Mouse (Mus musculus) limb, embryonic 11.5 days (tissue): Measurements from ENCODE around the gene Gm28047. TPM values are rescaled to one million over a fixed set of nuclear protein-coding genes. Genes with fewer than 3 reads are reported as not detected.

Experiments used
- microRNA counts: library from miRNA; unstranded; fragments of <30 nt; microRNA quantifications from one replicate; lab custom pipeline; 2016
- microRNA-seq: library from miRNA; unstranded; fragments of <30 nt; microRNA quantifications from one replicate; pipeline ENCODE4, GENCODE M21; 2016
- polyA plus RNA-seq: library from polyadenylated mRNA; unstranded; fragments of >200 nt; fragmentation: Nextera tagmentation; extraction: Ambion mirVana; gene quantifications from 2 replicates; pipeline ENCODE4 v1.2.1, GENCODE M21; 2014

Gm28047 gene
- polyA plus RNA-seq, 1 experiment from 2014 or later = not detected

MicroRNAs encoded within 50 kb of the gene (microRNA counts, 519-probe panel; counts per million panel counts)
- not detected for microRNA mmu-miR-688 (lab: Ali Mortazavi, UCI)

Small RNAs within 50 kb of the gene (microRNA-seq; reads per million reads assigned to microRNA genes)
- not detected for gene Mir688

Other genes with a start within 250 kb of the Gm28047 start
- 11.8 and 13.3 TPM in 2 replicates for gene Sp1, start 218.9 kb downstream of the Gm28047 start, polyA plus RNA-seq
- not detected in 2 replicates for gene Amhr2, start 179.7 kb downstream of the Gm28047 start, polyA plus RNA-seq
- 79.5 and 80.9 TPM in 2 replicates for gene Prr13, start 166.0 kb downstream of the Gm28047 start, polyA plus RNA-seq
- 284 and 287 TPM in 2 replicates for gene Pcbp2, start 154.5 kb downstream of the Gm28047 start, polyA plus RNA-seq
- gene Gm10337, start 121.3 kb downstream of the Gm28047 start, polyA plus RNA-seq = 6.1 TPM in 1 of 2 replicates, not detected in the other
- gene Map3k12, start 108.0 kb downstream of the Gm28047 start, polyA plus RNA-seq = 14.3 and 18.2 TPM in 2 replicates
- 109 and 110 TPM in 2 replicates for gene Tarbp2, start 106.9 kb downstream of the Gm28047 start, polyA plus RNA-seq
- 1.6 and 2.2 TPM in 2 replicates for gene Npff, start 100.1 kb downstream of the Gm28047 start, polyA plus RNA-seq
- gene Atf7, start 397 bp upstream of the Gm28047 start, polyA plus RNA-seq = 19.7 and 22.4 TPM in 2 replicates
- gene Atp5g2, start 47.3 kb upstream of the Gm28047 start, polyA plus RNA-seq = 63.9 and 73.3 TPM in 2 replicates
- 34.4 and 36.4 TPM in 2 replicates for gene Calcoco1, start 97.1 kb upstream of the Gm28047 start, polyA plus RNA-seq